Mouse (Mus musculus) forebrain, embryonic 12.5 days (tissue): ENCODE data around the gene Zfp119b. TPM values are rescaled to one million over a fixed set of nuclear protein-coding genes. Genes with fewer than 3 reads are reported as not detected.
"Not testable (repeated sequence)": the region's sequence is repeated elsewhere in the genome, so short reads cannot be mapped to it uniquely, and the experiment has no call there.

Experiments
- ATAC-seq: fragments of 200-750 bp; cut with Nextera tagmentation; 2 replicates; pipeline ENCODE4 v1.8.0; 2017; ENCODE audit warnings: moderate TSS enrichment; ENCODE audit not compliant: low FRiP score
- H3K27ac ChIP-seq: fragments of 300-500 bp; sonication (generic); 2 replicates; pipeline ENCODE4 v1.5.1; 2016; ENCODE audit warnings: mild to moderate bottlenecking
- H3K27me3 ChIP-seq: fragments of 300-500 bp; sonication (generic); 2 replicates; pipeline ENCODE4 v1.6.1; 2016; ENCODE audit warnings: mild to moderate bottlenecking
- H3K36me3 ChIP-seq: fragments of 300-500 bp; sonication (generic); replicated peaks from 2 replicates; pipeline ENCODE4 v1.6.1; 2016; ENCODE audit warnings: mild to moderate bottlenecking
- H3K4me1 ChIP-seq: fragments of 300-500 bp; sonication (generic); 2 replicates; pipeline ENCODE4 v1.6.1; 2016
- H3K4me2 ChIP-seq: fragments of 300-500 bp; sonication (generic); 2 replicates; pipeline ENCODE4 v1.6.1; 2016; ENCODE audit warnings: mild to moderate bottlenecking, moderate library complexity
- H3K4me3 ChIP-seq: fragments of 300-500 bp; sonication (generic); replicated peaks from 2 replicates; pipeline ENCODE4 v1.5.1; 2016; ENCODE audit warnings: mild to moderate bottlenecking
- H3K9ac ChIP-seq: fragments of 300-500 bp; sonication (generic); 2 replicates; pipeline ENCODE4 v1.6.1; 2016; ENCODE audit warnings: mild to moderate bottlenecking
- H3K9me3 ChIP-seq: fragments of 300-500 bp; sonication (generic); 2 replicates; pipeline ENCODE4 v1.6.1; 2016
- WGBS: fragments of 180-500 bp; shearing (Covaris S2); methylation state at CpG from one replicate; pipeline ENCODE4 v1.1.7; 2016; 5-methylcytosine and 5-hydroxymethylcytosine counted together
- polyA plus RNA-seq: library from polyadenylated mRNA; unstranded; fragments of >200 nt; fragmentation: Nextera tagmentation; extraction: Ambion mirVana; gene quantifications from 2 replicates; pipeline ENCODE4 v1.2.1, GENCODE M21; 2016

The Zfp119b gene
- polyA plus RNA-seq, 1 experiment from 2014 or later, result 5.6 TPM

DNA sequence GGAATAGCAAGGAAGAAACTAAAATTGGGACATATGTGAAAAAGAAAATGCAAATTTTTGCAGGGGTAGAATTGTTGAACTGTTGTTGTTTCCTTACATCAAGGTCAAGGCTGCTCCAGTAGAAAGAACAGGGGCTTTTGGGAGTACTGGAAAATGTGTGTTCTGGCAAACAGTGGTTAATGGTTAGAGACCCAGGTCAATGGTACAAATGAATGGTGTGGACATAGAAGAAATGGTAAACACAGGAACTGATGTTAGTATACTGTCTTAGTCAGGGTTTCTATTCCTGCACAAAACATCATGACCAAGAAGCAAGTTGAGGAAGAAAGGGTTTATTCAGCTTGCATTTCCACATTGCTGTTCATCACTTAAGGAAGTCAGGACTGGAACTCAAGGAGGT is 42.6 kb downstream of the Zfp119b start:
- no peak overlapping the region for H3K4me3 ChIP-seq
- H3K4me2 ChIP-seq, result no peak overlapping the region
- H3K4me1 ChIP-seq, result no peaks in the 10 kb centered on the region
- H3K27me3 ChIP-seq, result no peaks in the 10 kb centered on the region
- no peak for ATAC-seq
- H3K9me3 ChIP-seq, result no peaks in the 10 kb centered on the region
- H3K9ac ChIP-seq, result no peak overlapping the region
- H3K36me3 ChIP-seq, result no peaks in the 10 kb centered on the region
- no peak overlapping the region for H3K27ac ChIP-seq

- no peaks in the 10 kb centered on the region for H3K36me3 ChIP-seq
- no peaks in the 10 kb centered on the region for H3K4me1 ChIP-seq
- no peak overlapping the region for H3K4me3 ChIP-seq
- 74% methylated on average over 6 of the region's 6 CpGs for WGBS
- ATAC-seq, result no peak
- no peaks in the 10 kb centered on the region for H3K9me3 ChIP-seq
- no peak overlapping the region for H3K27ac ChIP-seq
- H3K9ac ChIP-seq, result no peak overlapping the region
- H3K27me3 ChIP-seq, result no peaks in the 10 kb centered on the region
- no peak overlapping the region for H3K4me2 ChIP-seq
Measured at GRCm38 (mm10) chr17:55904131-55904530, 45.2 kb downstream of the Zfp119b start.

DNA sequence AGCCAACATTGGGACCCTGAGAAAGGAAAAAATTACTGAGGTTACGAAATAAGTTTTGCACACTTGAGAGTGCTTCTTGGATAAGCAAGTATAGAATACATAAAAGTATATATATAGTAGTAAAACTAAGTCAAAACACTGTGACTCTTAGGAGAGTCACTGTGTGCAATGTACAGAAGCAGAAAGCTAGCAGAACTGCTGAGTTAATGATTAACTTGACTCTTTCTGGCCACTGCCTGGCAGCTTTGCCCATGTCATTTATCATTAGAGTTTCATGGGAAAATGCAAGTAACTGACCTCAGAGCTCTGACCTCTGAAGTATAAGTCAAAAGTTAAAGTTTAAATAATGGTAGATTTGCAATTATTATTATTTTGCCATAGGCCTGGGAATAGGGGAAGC is 45.6 kb downstream of the Zfp119b start:
- Histone ChIP-seq H3K27me3 (no peaks in the 10 kb centered on the region), H3K9me3 (no peaks in the 10 kb centered on the region), H3K4me1 (no peaks in the 10 kb centered on the region), H3K4me2 (no peak overlapping the region), H3K9ac (no peak overlapping the region), H3K27ac (no peak overlapping the region), H3K4me3 (no peak overlapping the region), H3K36me3 (no peaks in the 10 kb centered on the region)
- WGBS, result 88% methylated on average over 1 of the region's 1 CpGs
- ATAC-seq, result no peak

- no peak for ATAC-seq
- no peak overlapping the region for H3K27ac ChIP-seq
- H3K27me3 ChIP-seq, result no peaks in the 10 kb centered on the region
- no peak overlapping the region for H3K9ac ChIP-seq
- H3K36me3 ChIP-seq, result peaks cover 5% of the 10 kb centered on the region
- no peaks in the 10 kb centered on the region for H3K4me1 ChIP-seq
- H3K9me3 ChIP-seq, result 0 out of 2 replicates have a peak, but pooled peaks cover 4% of the 10 kb centered on the region
- WGBS, result 73% methylated on average over 2 of the region's 2 CpGs
- H3K4me2 ChIP-seq, result no peak overlapping the region
- no peak overlapping the region for H3K4me3 ChIP-seq
Measured at GRCm38 (mm10) chr17:55903087-55903486, 46.2 kb downstream of the Zfp119b start.

DNA sequence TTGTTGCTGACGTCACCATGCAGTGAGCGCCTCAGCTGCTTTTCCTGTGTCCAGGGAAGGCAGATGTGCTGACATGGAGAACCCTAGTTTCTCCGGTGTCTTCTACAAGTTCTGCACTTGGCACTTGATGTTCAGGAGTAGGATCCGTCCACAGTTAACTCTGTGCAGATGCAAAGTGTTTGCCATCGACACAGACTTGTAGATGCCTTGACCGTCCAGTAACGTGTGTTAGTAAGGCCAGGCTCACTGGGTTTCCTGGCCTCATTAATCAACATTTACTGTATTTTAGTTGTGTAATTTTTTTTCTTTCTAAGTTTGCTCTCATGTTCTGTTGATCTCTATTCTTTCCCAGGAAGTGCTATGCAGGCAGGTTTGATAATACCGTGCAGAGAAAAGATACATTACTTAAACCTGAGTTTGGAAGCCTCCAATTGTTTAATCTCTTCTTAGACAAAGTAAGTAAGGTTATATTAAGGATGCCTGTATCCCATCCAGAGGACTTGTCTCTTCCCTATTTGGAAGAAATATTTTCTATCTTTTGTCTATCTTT is 56.8 kb downstream of the Zfp119b start:
- Histone ChIP-seq H3K9ac (peak overlapping the region; percentile 36; the same call in 1 of the 2 replicates), H3K36me3 (peaks cover 13% of the 10 kb centered on the region), H3K4me2 (peak overlapping the region; percentile 55), H3K4me3 (peak overlapping the region; percentile 49)
- ATAC-seq, H3K27ac ChIP-seq, H3K4me1 ChIP-seq, H3K9me3 ChIP-seq, H3K27me3 ChIP-seq: not testable (repeated sequence)
- 17% methylated on average over 6 of the region's 8 CpGs for WGBS

Other genes with a start within 250 kb of the Zfp119b start
- gene Pot1b, start 236.9 kb downstream of the Zfp119b start, polyA plus RNA-seq, result 9.8 and 13.9 TPM in 2 replicates
- not detected in 2 replicates for gene Adgre4, start 199.5 kb downstream of the Zfp119b start, polyA plus RNA-seq
- gene Zfp119a, start 70.6 kb downstream of the Zfp119b start, polyA plus RNA-seq, result 11.4 TPM in 2 replicates
- 13.2 and 13.5 TPM in 2 replicates for gene Zfp959, start 57.4 kb downstream of the Zfp119b start, polyA plus RNA-seq
- gene Ebi3, start 3.1 kb upstream of the Zfp119b start, polyA plus RNA-seq, result 2.3 TPM in 2 replicates
- gene Yju2, start 9.6 kb upstream of the Zfp119b start, polyA plus RNA-seq, result 28.0 and 29.1 TPM in 2 replicates
- gene Shd, start 21.0 kb upstream of the Zfp119b start, polyA plus RNA-seq, result 81.1 and 94.0 TPM in 2 replicates
- 79.7 and 82.4 TPM in 2 replicates for gene Fsd1, start 37.0 kb upstream of the Zfp119b start, polyA plus RNA-seq
- 4.2 and 4.6 TPM in 2 replicates for gene Stap2, start 56.1 kb upstream of the Zfp119b start, polyA plus RNA-seq
- 184 and 186 TPM in 2 replicates for gene Mpnd, start 56.2 kb upstream of the Zfp119b start, polyA plus RNA-seq
- gene Sh3gl1, start 87.1 kb upstream of the Zfp119b start, polyA plus RNA-seq, result 130 and 135 TPM in 2 replicates
- 39.1 and 43.4 TPM in 2 replicates for gene Chaf1a, start 90.9 kb upstream of the Zfp119b start, polyA plus RNA-seq
- gene Ubxn6, start 125.5 kb upstream of the Zfp119b start, polyA plus RNA-seq, result 49.7 and 50.8 TPM in 2 replicates
- 183 and 188 TPM in 2 replicates for gene Hdgfl2, start 130.1 kb upstream of the Zfp119b start, polyA plus RNA-seq
- 0.06 and 0.18 TPM in 2 replicates for gene Plin4, start 160.3 kb upstream of the Zfp119b start, polyA plus RNA-seq
- gene Plin5, start 168.1 kb upstream of the Zfp119b start, polyA plus RNA-seq, result 0.22 TPM in 1 of 2 replicates, not detected in the other
- 0.18 and 0.27 TPM in 2 replicates for gene Lrg1, start 172.5 kb upstream of the Zfp119b start, polyA plus RNA-seq
- 4.8 and 5.4 TPM in 2 replicates for gene Sema6b, start 190.8 kb upstream of the Zfp119b start, polyA plus RNA-seq
- gene Tnfaip8l1, start 213.0 kb upstream of the Zfp119b start, polyA plus RNA-seq, result 7.5 TPM in 2 replicates
- 54.5 and 57.3 TPM in 2 replicates for gene Mydgf, start 234.4 kb upstream of the Zfp119b start, polyA plus RNA-seq